Mouse (Mus musculus) induced T-regulatory cell, adult 2 months (primary cell): ENCODE measurements around the gene Zfp513.

Source experiments
- DNase-seq: peaks from one replicate; pipeline ENCODE4 v3.0.0-alpha.2; 2012; ENCODE audit warnings: low read depth

Gene Zfp513

GRCm38 (mm10) chr5:31199893-31200292 is 2.2 kb downstream of the Zfp513 start:
- DNase-seq: no peak

DNA sequence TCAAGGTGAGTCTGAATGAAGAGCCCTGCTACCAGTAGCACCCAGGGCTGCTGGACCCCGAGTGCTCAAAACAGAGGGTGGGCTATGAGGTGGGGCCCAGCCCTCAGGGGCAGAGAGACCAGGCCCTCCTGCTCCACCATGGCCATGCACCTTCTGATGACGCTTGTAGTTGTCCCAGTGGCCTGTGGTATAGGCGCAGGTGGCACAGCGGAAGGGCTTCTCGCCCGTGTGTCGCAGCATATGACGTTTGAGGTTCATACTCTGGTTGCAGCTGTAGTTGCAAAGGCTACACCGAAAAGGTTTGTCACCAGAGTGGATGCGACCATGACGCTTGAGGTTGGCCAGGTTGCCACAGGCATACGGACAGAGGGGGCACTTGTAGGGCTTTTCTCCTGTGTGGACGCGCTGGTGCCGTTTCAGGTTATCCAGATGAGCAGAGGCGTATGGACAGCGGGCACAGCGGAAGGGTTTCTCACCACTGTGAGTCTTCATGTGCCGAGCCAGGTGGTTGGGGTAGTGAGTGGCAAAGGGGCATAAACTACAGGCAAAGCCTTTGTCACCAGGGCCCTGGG is 2.7 kb downstream of the Zfp513 start:
- no peak for DNase-seq

- no peak for DNase-seq
These were observed 3.3 kb downstream of the Zfp513 start for GRCm38 (mm10) chr5:31198616-31199320.

DNA sequence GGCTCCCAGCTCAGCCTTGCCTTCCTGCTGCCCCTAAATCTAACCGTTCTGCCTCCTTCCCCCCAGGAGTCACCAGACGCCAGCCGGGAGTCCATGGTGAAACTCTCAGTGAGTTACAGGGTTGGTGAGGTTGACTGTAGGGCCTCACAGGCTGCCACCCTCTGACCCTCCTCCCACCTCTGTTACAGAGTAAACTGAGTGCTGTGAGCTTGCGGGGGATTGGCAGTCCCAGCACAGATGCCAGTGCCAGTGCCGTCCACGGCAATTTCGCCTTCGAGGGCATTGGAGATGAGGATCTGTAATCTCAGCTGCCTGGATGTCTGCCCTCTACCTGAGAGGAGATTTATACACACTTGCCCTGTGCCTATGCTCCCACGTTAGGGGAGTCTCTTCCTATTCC is 3.9 kb downstream of the Zfp513 start:
- no peak for DNase-seq

- DNase-seq: no peak
These were observed 5.0 kb downstream of the Zfp513 start for GRCm38 (mm10) chr5:31197072-31197471.

- DNase-seq: no peak
These were observed 5.9 kb downstream of the Zfp513 start for GRCm38 (mm10) chr5:31196207-31196606.

DNA sequence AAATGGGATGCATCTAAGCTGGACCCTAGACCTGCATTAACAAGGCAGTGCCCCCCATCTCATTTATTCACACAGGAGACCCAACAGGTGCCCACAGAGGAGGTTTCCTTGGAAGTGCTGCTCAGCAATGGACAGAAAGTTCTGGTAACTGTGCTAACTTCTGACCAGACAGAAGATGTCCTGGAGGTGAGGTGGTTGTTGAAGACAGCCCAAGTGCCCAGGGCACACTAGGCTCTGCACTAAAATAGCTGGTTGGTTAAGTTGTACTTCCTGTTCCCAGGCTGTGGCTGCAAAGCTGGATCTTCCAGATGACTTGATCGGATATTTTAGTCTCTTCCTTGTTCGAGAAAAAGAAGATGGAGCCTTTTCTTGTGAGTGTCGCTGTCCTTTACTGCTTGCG is 6.4 kb downstream of the Zfp513 start:
- no peak for DNase-seq

GRCm38 (mm10) chr5:31194486-31195485 is 7.3 kb downstream of the Zfp513 start:
- DNase-seq: no peak

- DNase-seq: peak; percentile 60
These were observed 8.3 kb downstream of the Zfp513 start for GRCm38 (mm10) chr5:31193631-31194281.

GRCm38 (mm10) chr5:31192939-31193630 is 9.0 kb downstream of the Zfp513 start, which contains the start of the genes Snx17 and Eif2b4:
Snx17 (plus strand) TSS chr5:31193227.
Eif2b4 (minus strand) TSS chr5:31193430.
- peak; percentile 99 for DNase-seq

GRCm38 (mm10) chr5:31192045-31192938 is 9.8 kb downstream of the Zfp513 start:
- no peak for DNase-seq

GRCm38 (mm10) chr5:31190201-31190600 is 11.9 kb downstream of the Zfp513 start:
- no peak for DNase-seq

DNA sequence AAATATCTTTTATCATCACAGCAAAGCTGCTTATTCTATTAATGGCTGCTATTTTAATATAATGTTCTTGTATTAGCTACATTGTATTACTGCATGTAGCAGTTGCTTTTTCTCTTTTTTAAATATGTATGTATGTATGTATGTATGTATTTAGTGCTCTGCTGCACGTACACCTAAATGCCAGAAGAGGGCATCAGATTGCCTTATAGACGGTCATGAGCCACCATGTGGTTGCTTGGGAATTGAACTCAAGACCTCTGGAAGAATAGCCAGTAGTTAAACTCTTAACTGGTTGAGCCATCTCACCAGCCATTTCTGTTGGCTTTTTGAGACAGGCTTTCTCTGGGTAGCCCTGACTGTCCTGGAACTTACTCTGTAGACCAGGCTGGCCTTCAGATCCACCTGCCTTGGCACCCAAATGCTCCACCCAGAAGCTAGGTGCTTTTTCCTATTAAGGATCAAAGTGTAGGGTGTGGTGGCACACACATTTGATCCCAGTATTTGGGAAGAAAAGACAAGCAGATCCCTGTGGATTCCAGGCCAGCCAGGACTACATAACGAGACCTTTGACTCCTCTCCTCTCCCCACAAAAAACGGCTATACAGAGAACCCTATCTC is 13.8 kb downstream of the Zfp513 start:
- DNase-seq: peak; percentile 65

GRCm38 (mm10) chr5:31183678-31184077 is 18.4 kb downstream of the Zfp513 start:
- no peak for DNase-seq

GRCm38 (mm10) chr5:31181183-31181770 is 20.8 kb downstream of the Zfp513 start:
- DNase-seq: no peak

- DNase-seq: peak; percentile 99
These were observed 22.1 kb downstream of the Zfp513 start, which contains the start of the genes Gm29609 and Gtf3c2 for GRCm38 (mm10) chr5:31179766-31180630. Gm29609 (minus strand) TSS chr5:31179911. Gtf3c2 (minus strand) TSS chr5:31180144.

DNA sequence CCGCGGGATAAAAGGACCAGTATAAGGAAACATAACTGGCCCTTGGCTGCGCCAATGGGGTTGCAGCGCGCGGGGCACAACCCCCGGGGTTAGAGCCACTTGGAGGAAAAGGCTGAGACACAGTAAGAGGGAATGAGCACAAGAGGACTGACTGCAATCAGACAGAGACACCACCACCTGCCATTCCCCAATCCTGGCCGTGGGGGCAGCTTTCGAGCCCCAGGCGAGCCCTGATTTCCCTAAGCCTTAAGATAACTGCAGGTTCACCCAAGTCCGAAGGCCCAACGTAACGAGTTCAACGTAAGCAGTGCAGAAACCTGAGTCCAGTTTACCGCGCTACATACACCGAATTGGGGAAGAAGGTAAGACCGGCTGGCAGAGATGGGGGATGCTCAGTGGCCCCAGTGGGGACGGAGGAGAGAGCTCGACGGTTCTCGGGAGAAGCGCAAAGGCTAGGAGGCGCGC is 22.8 kb downstream of the Zfp513 start:
- DNase-seq: no peak

GRCm38 (mm10) chr5:31168630-31169029 is 33.5 kb downstream of the Zfp513 start:
- no peak for DNase-seq
